Mouse (Mus musculus) urinary bladder, postnatal 14 days (tissue): ENCODE measurements at regions not wholly inside any gene's neighbourhood (a gene's known extent, or its start where the extent isn't known, plus 50 kb on each side); places are given as distances from the start of the nearest gene placed in this dataset.
A peak's percentile ranks its signal among the peaks of the same experiment; 100 is the strongest.

Experiments used
- DNase-seq: peaks from one replicate; pipeline ENCODE4 v3.0.0; 2021; ENCODE audit warnings: low spot score

GRCm38 (mm10) chr13:47580144-47580543 lies 457.7 kb downstream of the Rnf144b start:
- DNase-seq = no peak

- DNase-seq = no peak
Observed at GRCm38 (mm10) chr13:47585158-47585557, 462.7 kb downstream of the Rnf144b start.

- no peak for DNase-seq
Observed at GRCm38 (mm10) chr13:47602646-47603045, 480.2 kb downstream of the Rnf144b start.

GRCm38 (mm10) chr13:47611439-47611838 lies 489.0 kb downstream of the Rnf144b start:
- no peak for DNase-seq

- DNase-seq = no peak
Observed at GRCm38 (mm10) chr13:47636511-47637103, 514.2 kb downstream of the Rnf144b start.

- DNase-seq = no peak
Observed at GRCm38 (mm10) chr13:47642341-47642740, 519.9 kb downstream of the Rnf144b start.

- DNase-seq = no peak
Observed at GRCm38 (mm10) chr13:47645081-47645480, 522.6 kb downstream of the Rnf144b start.

GRCm38 (mm10) chr13:47647693-47648092 lies 525.2 kb downstream of the Rnf144b start:
- no peak for DNase-seq

- peak; percentile 30 for DNase-seq
Observed at GRCm38 (mm10) chr13:47650093-47650492, 527.6 kb downstream of the Rnf144b start.

GRCm38 (mm10) chr13:47666470-47666869 lies 544.0 kb downstream of the Rnf144b start:
- no peak for DNase-seq

GRCm38 (mm10) chr13:47666956-47667701 lies 544.7 kb downstream of the Rnf144b start:
- peak; percentile 93 for DNase-seq

GRCm38 (mm10) chr13:47688131-47688530 lies 565.7 kb downstream of the Rnf144b start:
- DNase-seq = no peak

GRCm38 (mm10) chr13:47693815-47694214 lies 567.2 kb upstream of the Id4 start:
- no peak for DNase-seq

- DNase-seq = no peak
Observed at GRCm38 (mm10) chr13:47695877-47696276, 565.2 kb upstream of the Id4 start.

GRCm38 (mm10) chr13:47700556-47700955 lies 560.5 kb upstream of the Id4 start:
- DNase-seq = no peak

GRCm38 (mm10) chr13:47707961-47708609 lies 552.9 kb upstream of the Id4 start:
- DNase-seq = no peak

- no peak for DNase-seq
Observed at GRCm38 (mm10) chr13:47709323-47709722, 551.7 kb upstream of the Id4 start.

- no peak for DNase-seq
Observed at GRCm38 (mm10) chr13:47712507-47712906, 548.5 kb upstream of the Id4 start.

- DNase-seq = peak; percentile 26
Observed at GRCm38 (mm10) chr13:47716265-47716664, 544.8 kb upstream of the Id4 start.

- no peak for DNase-seq
Observed at GRCm38 (mm10) chr13:47720645-47721044, 540.4 kb upstream of the Id4 start.

- no peak for DNase-seq
Observed at GRCm38 (mm10) chr13:47734415-47734814, 526.6 kb upstream of the Id4 start.

GRCm38 (mm10) chr13:47735426-47736063 lies 525.5 kb upstream of the Id4 start:
- DNase-seq = no peak

- no peak for DNase-seq
Observed at GRCm38 (mm10) chr13:47748906-47749305, 512.1 kb upstream of the Id4 start.
